Mouse (Mus musculus) lung, embryonic 14.5 days (tissue): ENCODE results near the gene Nrip1. TPM values are rescaled to one million over a fixed set of nuclear protein-coding genes. Genes with fewer than 3 reads are reported as not detected.
A peak's percentile ranks its signal among the peaks of the same experiment; 100 is the strongest.

Experiments used
- ATAC-seq: fragments of 200-750 bp; cut with Nextera tagmentation; 2 replicates; pipeline ENCODE4 v1.8.0; 2017; ENCODE audit warnings: mild to moderate bottlenecking, moderate TSS enrichment, moderate library complexity; ENCODE audit not compliant: insufficient read depth
- DNase-seq: peaks from one replicate; pipeline ENCODE4 v3.0.0-alpha.2; 2015
- H3K27ac ChIP-seq: fragments of 300-500 bp; sonication (generic); 2 replicates; pipeline ENCODE4 v1.5.1; 2014; ENCODE audit warnings: low read depth, mild to moderate bottlenecking, moderate library complexity
- H3K27me3 ChIP-seq: fragments of 300-500 bp; sonication (generic); 2 replicates; pipeline ENCODE4 v1.6.1; 2014; ENCODE audit warnings: low read length, control low read depth; ENCODE audit not compliant: insufficient read depth
- H3K36me3 ChIP-seq: fragments of 300-500 bp; sonication (generic); 2 replicates; pipeline ENCODE4 v1.6.1; 2014; ENCODE audit warnings: control low read depth; ENCODE audit not compliant: insufficient read depth
- H3K4me1 ChIP-seq: fragments of 300-500 bp; sonication (generic); 2 replicates; pipeline ENCODE4 v1.6.1; 2014; ENCODE audit warnings: antibody characterized with exemption, control low read depth; ENCODE audit not compliant: insufficient read depth
- H3K4me2 ChIP-seq: fragments of 300-500 bp; sonication (generic); 2 replicates; pipeline ENCODE4 v1.6.1; 2014; ENCODE audit warnings: mild to moderate bottlenecking
- H3K4me3 ChIP-seq: fragments of 300-500 bp; sonication (generic); 2 replicates; pipeline ENCODE4 v1.5.1; 2014; ENCODE audit warnings: low read depth, low read length
- H3K9ac ChIP-seq: fragments of 300-500 bp; sonication (generic); 2 replicates; pipeline ENCODE4 v1.6.1; 2014
- H3K9me3 ChIP-seq: fragments of 300-500 bp; sonication (generic); 2 replicates; pipeline ENCODE4 v1.6.1; 2016; ENCODE audit warnings: low read depth, low read length, control low read depth
- CTCF ChIP-seq: IDR thresholded peaks from 2 replicates; pipeline ENCODE4 v1.5.1; 2016; ENCODE audit warnings: antibody characterized with exemption, low read depth
- WGBS: fragments of 180-500 bp; shearing (Covaris S2); extraction: QIAGEN DNeasy Blood & Tissue Kit; methylation state at CpG from one replicate; pipeline ENCODE4 v1.1.7; 2014; 5-methylcytosine and 5-hydroxymethylcytosine counted together
- polyA plus RNA-seq: library from polyadenylated mRNA; unstranded; fragments of >200 nt; fragmentation: Nextera tagmentation; extraction: Ambion mirVana; gene quantifications from 2 replicates; pipeline ENCODE4 v1.2.1, GENCODE M21; 2014

Nrip1 gene
- polyA plus RNA-seq, 1 experiment from 2014 or later, result 55.2 TPM

- Histone ChIP-seq H3K27ac (no peak overlapping the region), H3K4me2 (no peak overlapping the region), H3K4me1 (no peaks in the 10 kb centered on the region), H3K27me3 (no peaks in the 10 kb centered on the region), H3K9me3 (no peaks in the 10 kb centered on the region), H3K9ac (no peak overlapping the region), H3K4me3 (no peak overlapping the region), H3K36me3 (no peaks in the 10 kb centered on the region)
- 75% methylated on average over 1 of the region's 1 CpGs for WGBS
- no peak for DNase-seq
- no peak for TF ChIP-seq CTCF
- no peak for ATAC-seq
Observed at GRCm38 (mm10) chr16:76396512-76396911, 22.9 kb upstream of the Nrip1 start.

DNA sequence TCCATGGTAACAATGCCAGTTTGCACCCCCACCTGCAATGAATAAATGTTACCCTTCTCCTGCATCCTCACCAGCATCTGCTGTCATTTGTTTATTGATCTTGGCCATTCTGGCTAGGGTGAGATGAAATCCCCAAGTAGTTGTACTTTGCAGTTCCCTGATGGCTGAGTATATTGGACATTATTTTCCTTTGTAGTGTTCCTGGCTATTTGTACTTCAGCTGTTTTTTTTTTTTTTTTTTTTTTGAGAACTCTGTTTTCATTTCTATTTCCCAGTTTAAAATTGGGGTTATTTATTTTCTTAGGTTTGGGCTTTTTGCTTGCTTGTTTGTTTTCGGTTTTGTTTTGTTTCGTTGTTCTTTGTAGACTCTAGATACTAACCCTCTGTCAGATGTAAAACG, 19.6 kb upstream of the Nrip1 start:
- no peak for ATAC-seq
- Histone ChIP-seq H3K9ac (no peak overlapping the region), H3K27me3 (no peaks in the 10 kb centered on the region)

GRCm38 (mm10) chr16:76386496-76386895, 12.9 kb upstream of the Nrip1 start:
- Histone ChIP-seq H3K4me2 (no peak overlapping the region), H3K27ac (no peak overlapping the region), H3K9ac (no peak overlapping the region), H3K9me3 (no peaks in the 10 kb centered on the region), H3K4me3 (no peak overlapping the region), H3K27me3 (no peaks in the 10 kb centered on the region), H3K4me1 (no peaks in the 10 kb centered on the region), H3K36me3 (no peaks in the 10 kb centered on the region)
- 77% methylated on average over 5 of the region's 5 CpGs for WGBS
- ATAC-seq, result no peak
- no peak for DNase-seq
- TF ChIP-seq CTCF, result no peak

More for the DNA sequence above, 19.6 kb upstream of the Nrip1 start:
- no peak overlapping the region for H3K4me3 ChIP-seq
- WGBS, result 67% methylated on average over 3 of the region's 3 CpGs
- TF ChIP-seq CTCF, result no peak
- H3K9me3 ChIP-seq, result no peaks in the 10 kb centered on the region
- H3K4me2 ChIP-seq, result no peak overlapping the region
- H3K4me1 ChIP-seq, result no peaks in the 10 kb centered on the region
- no peak for DNase-seq
- H3K36me3 ChIP-seq, result no peaks in the 10 kb centered on the region
- no peak overlapping the region for H3K27ac ChIP-seq

DNA sequence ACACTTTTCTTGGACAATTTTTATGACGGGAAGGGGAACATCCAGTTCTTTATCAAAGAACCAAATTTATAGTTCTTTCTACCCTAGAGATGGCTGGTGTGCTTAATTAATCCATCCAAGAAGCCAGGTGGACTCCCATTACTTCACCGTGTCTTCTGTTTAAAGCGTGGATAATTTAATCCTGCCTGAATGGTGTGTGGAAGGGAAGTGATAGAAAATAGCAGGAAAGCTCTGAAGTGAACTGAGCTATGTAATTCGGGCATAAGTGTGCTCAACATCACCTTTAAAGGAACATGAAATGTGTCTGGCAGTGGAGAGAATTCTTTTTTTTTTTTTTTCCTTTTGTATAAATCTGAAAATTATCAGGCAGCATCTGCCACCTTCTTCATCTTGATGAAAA, 12.4 kb upstream of the Nrip1 start:
- H3K27me3 ChIP-seq, result no peaks in the 10 kb centered on the region
- ATAC-seq (no peak), DNase-seq (no peak)
- H3K9me3 ChIP-seq, result no peaks in the 10 kb centered on the region
- no peak overlapping the region for H3K4me2 ChIP-seq
- no peaks in the 10 kb centered on the region for H3K4me1 ChIP-seq
- 85% methylated on average over 4 of the region's 4 CpGs for WGBS
- no peak overlapping the region for H3K27ac ChIP-seq
- TF ChIP-seq CTCF, result no peak
- H3K9ac ChIP-seq, result no peak overlapping the region
- no peak overlapping the region for H3K4me3 ChIP-seq
- no peaks in the 10 kb centered on the region for H3K36me3 ChIP-seq

DNA sequence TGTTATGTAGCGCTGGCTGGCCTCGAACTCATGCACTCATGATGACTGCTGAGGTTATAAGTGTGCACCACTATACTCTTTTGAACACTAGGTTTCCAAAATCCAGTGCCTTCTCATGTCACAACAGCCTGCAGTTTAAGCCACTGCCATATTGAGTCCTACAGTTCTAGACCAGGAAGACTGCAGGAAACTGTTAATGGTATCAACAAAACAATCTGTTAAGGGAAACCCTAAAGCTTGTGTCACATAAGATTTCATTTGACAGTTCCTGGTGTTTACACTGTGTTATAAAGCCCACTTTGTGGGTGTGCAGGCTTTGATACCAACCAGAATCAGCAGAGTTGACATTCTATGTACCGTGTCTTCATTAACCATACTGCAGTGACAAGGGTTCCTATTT, 3.6 kb upstream of the Nrip1 start:
- Histone ChIP-seq H3K4me2 (no peak overlapping the region), H3K9ac (no peak overlapping the region), H3K27me3 (no peaks in the 10 kb centered on the region), H3K36me3 (no peaks in the 10 kb centered on the region), H3K4me3 (no peak overlapping the region), H3K27ac (no peak overlapping the region), H3K4me1 (no peaks in the 10 kb centered on the region), H3K9me3 (no peaks in the 10 kb centered on the region)
- WGBS, result 90% methylated on average over 3 of the region's 3 CpGs
- no peak for TF ChIP-seq CTCF
- ATAC-seq (no peak), DNase-seq (no peak)

- H3K27ac ChIP-seq, result no peak overlapping the region
- no peaks in the 10 kb centered on the region for H3K27me3 ChIP-seq
- ATAC-seq (no peak), DNase-seq (no peak)
- H3K9ac ChIP-seq, result no peak overlapping the region
- WGBS, result 91% methylated on average over 8 of the region's 8 CpGs
- H3K4me3 ChIP-seq, result no peak overlapping the region
- H3K4me2 ChIP-seq, result no peak overlapping the region
- H3K36me3 ChIP-seq, result no peaks in the 10 kb centered on the region
- TF ChIP-seq CTCF, result no peak
- H3K4me1 ChIP-seq, result no peaks in the 10 kb centered on the region
- H3K9me3 ChIP-seq, result no peaks in the 10 kb centered on the region
Observed at GRCm38 (mm10) chr16:76376661-76377060, 3.0 kb upstream of the Nrip1 start.

DNA sequence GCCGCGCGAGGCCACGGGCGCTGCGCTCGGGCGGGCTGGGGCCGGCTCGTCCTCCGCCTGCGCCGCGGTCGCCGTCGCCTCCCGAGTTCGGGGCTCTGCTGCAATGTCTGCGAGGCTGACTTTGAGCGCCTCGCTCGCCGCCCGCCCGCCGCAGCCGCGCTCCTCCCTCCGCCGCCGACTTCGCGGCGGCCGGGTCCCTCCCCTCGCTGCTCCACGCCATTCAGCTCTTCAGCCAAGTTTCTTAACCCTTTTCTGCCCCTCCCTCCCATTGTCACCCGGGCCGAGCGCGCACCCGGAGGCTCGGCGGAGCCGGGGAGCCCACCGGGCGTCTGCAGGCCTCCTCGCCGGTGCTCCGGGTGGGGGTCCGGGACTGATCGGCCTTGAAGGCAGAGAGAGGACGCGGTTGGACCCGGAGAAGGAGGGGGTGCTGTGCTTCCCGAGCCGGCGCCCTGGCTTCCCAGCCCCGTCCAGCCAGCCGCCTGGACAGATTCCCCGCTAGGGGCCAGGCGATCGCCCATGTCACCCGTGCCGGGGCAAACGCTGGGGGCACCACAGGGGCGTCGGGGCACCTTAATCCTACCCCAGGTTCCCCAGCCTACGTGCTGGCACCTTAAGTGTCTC, 576 bp downstream of the Nrip1 start:
- H3K27me3 ChIP-seq, result no peaks in the 10 kb centered on the region
- peak overlapping the region; percentile 87 for H3K4me3 ChIP-seq
- under 1% methylated on average over 64 of the region's 70 CpGs for WGBS
- ATAC-seq (peak; percentile 94), DNase-seq (peak; percentile 95)
- H3K27ac ChIP-seq, result peak overlapping the region; percentile 99
- H3K9ac ChIP-seq, result peak overlapping the region; percentile 98
- no peaks in the 10 kb centered on the region for H3K9me3 ChIP-seq
- H3K4me2 ChIP-seq, result peak overlapping the region; percentile 85
- H3K4me1 ChIP-seq, result peaks cover 13% of the 10 kb centered on the region
- no peaks in the 10 kb centered on the region for H3K36me3 ChIP-seq
- TF ChIP-seq CTCF, result peak; percentile 71
